Mouse (Mus musculus) ES-E14 (cell line): ENCODE data around the gene Efcab3.

Experiments used
- HCFC1 ChIP-seq: IDR thresholded peaks from 2 replicates; pipeline ENCODE4 v1.6.1; 2012; ENCODE audit warnings: low read length, inconsistent platforms, borderline replicate concordance; ENCODE audit not compliant: insufficient read depth
- MAFK ChIP-seq: IDR thresholded peaks from 2 replicates; pipeline ENCODE4 v1.6.1; 2014; ENCODE audit warnings: mild to moderate bottlenecking, low read depth, low read length, inconsistent platforms; ENCODE audit not compliant: insufficient read depth
- ZC3H11A ChIP-seq: IDR thresholded peaks from 2 replicates; pipeline ENCODE4 v1.6.1; 2012; ENCODE audit warnings: low read depth, mild to moderate bottlenecking, inconsistent platforms, low read length, borderline replicate concordance
- ZNF384 ChIP-seq: IDR thresholded peaks from 2 replicates; pipeline ENCODE4 v1.6.1; 2012; ENCODE audit warnings: low read depth, low read length, inconsistent platforms

- TF ChIP-seq MAFK (no peak), ZNF384 (no peak), HCFC1 (no peak), ZC3H11A (no peak)
Observed at GRCm38 (mm10) chr11:105141115-105141514, 77.7 kb downstream of the Efcab3 start.
